In genomic region chr5:21586763-21587162, GRCm38 (mm10) we compare ENCODE assay signal across 10 mouse cellular contexts. TPM values are rescaled to one million over a fixed set of nuclear protein-coding genes. Genes with fewer than 3 reads are reported as not detected.
DNase-seq lines count a peak whose midpoint lies in the region; TF ChIP-seq lines count a peak whose summit lies in the region.
"Had no signal": no experiment of that assay in that cellular context is flagged by ENCODE, and none has a peak within 500 bp of the region (broad histone marks: within the 10 kb centered on the region; RNA-seq: fewer than 3 reads in every experiment).

No protein-coding gene starts in this region.

- H3K4me3 ChIP-seq in bone marrow macrophage, adult 2 months (ENCODE audit: insufficient read depth, low read length) = no peak overlapping the region
- H3K4me3 ChIP-seq in lung, adult 2 months (replicated peaks; ENCODE audit: extremely low read depth, low read depth, low read length) = no peak overlapping the region
- H3K4me3 ChIP-seq: embryonic facial prominence, embryonic 12.5 days; lung, embryonic 15.5 days had no signal

- peak; percentile 72 for DNase-seq in heart, adult 11 months
- no peak for DNase-seq in heart, postnatal 25 days (ENCODE audit: low spot score)
- DNase-seq in right cerebral cortex, postnatal 4 days = peak; percentile 62
- DNase-seq in right cerebral cortex, postnatal 25 days = no peak
- peak; percentile 11 to 14 for DNase-seq in gastrocnemius, adult 8-10 months (ENCODE audit: low spot score in 2 of 2)
- DNase-seq in lung, adult 2 months = peak; percentile 20
- DNase-seq in testis, postnatal 10 days (ENCODE audit: low spot score) = peak; percentile 76

- WGBS in lung, adult 2 months = 49% methylated on average over 6 of the region's 6 CpGs

- peak; percentile 95 for TF ChIP-seq CTCF in bone marrow macrophage, adult 2 months (IDR thresholded peaks at IDR 0.05; ENCODE audit: low read depth, low read length)
- peak; percentile 79 for TF ChIP-seq CTCF in lung, adult 2 months (IDR thresholded peaks at IDR 0.05; ENCODE audit: insufficient read depth, low read length)

- no peak for TF ChIP-seq POLR2A in bone marrow macrophage, adult 2 months (IDR thresholded peaks at IDR 0.05; ENCODE audit: borderline replicate concordance, low read depth, low read length)
- TF ChIP-seq POLR2A in lung, adult 2 months (IDR thresholded peaks at IDR 0.05; ENCODE audit: borderline replicate concordance, extremely low read depth, low read depth, low read length) = no peak

- no peak overlapping the region for H3K27ac ChIP-seq in bone marrow macrophage, adult 2 months (ENCODE audit: insufficient read depth, low read depth, low read length)
- H3K27ac ChIP-seq: embryonic facial prominence, embryonic 12.5 days; lung, embryonic 15.5 days had no signal

- intact Hi-C loops in heart, postnatal 25 days (cut with DNase I) = loop anchor here (1.0 to 2.0 kb wide), 2 partner anchors 152 to 322 kb away; no protein-coding TSS in a partner anchor

- no peaks in the 10 kb centered on the region for H3K4me1 ChIP-seq in bone marrow macrophage, adult 2 months (ENCODE audit: control insufficient read depth, insufficient read depth, low read length)
- no peaks in the 10 kb centered on the region for H3K4me1 ChIP-seq in lung, adult 2 months (ENCODE audit: control insufficient read depth, insufficient read depth, low read length)
- H3K4me1 ChIP-seq: lung, embryonic 15.5 days had no signal

RNA-seq across cellular contexts. Expression of gene Lrrc17, which starts 43.4 kb away (rescaled TPM):
- total RNA-seq in heart, postnatal 25 days (2021) = 1 to 10 TPM; 2.4 to 4.2 TPM
- not detected in 2 replicates for polyA plus RNA-seq in bone marrow macrophage, adult 2 months (2012; ENCODE audit: insufficient read depth, insufficient read length, missing spikeins)
- 1 to 10 TPM in 2 of 4 experiments, under 1 TPM in 2; 0.89 to 2.0 (median 1.0) TPM for total RNA-seq in gastrocnemius, adult 8-10 months (2022)
- polyA plus RNA-seq in lung, adult 2 months (2012; rRNA removed) = 3.7 and 4.6 TPM in 2 replicates

RNA-seq across cellular contexts. Expression of gene Fbxl13, which starts 58.7 kb away (rescaled TPM):
- not detected for total RNA-seq in heart, postnatal 25 days (2021)
- polyA plus RNA-seq in bone marrow macrophage, adult 2 months (2012; ENCODE audit: insufficient read depth, insufficient read length, missing spikeins) = not detected in 2 replicates
- not detected for total RNA-seq in gastrocnemius, adult 8-10 months (2022)
- polyA plus RNA-seq in lung, adult 2 months (2012; rRNA removed) = 1.3 and 1.8 TPM in 2 replicates

RNA-seq across cellular contexts. Expression of gene Armc10, which starts 58.9 kb away (rescaled TPM):
- total RNA-seq in heart, postnatal 25 days (2021) = 1 to 10 TPM; 6.6 to 7.8 TPM
- polyA plus RNA-seq in bone marrow macrophage, adult 2 months (2012; ENCODE audit: insufficient read depth, insufficient read length, missing spikeins) = 31.0 and 33.2 TPM in 2 replicates
- 1 to 10 TPM; 3.5 to 4.2 (median 3.9) TPM for total RNA-seq in gastrocnemius, adult 8-10 months (2022)
- polyA plus RNA-seq in lung, adult 2 months (2012; rRNA removed) = 34.3 and 59.7 TPM in 2 replicates

Comparison
In these comparisons a context has a peak if more than half of its experiments do, and no peak if none do; other contexts are left out.
1. DNase-seq: peak in heart, adult 11 months (single experiment), right cerebral cortex, postnatal 4 days (single experiment), gastrocnemius, adult 8-10 months (2 of 2), lung, adult 2 months (single experiment) and testis, postnatal 10 days (single experiment); none in heart, postnatal 25 days (single experiment) and right cerebral cortex, postnatal 25 days (single experiment).